Mouse (Mus musculus): Measurements from ENCODE around the gene Dnah2. TPM values are rescaled to one million over a fixed set of nuclear protein-coding genes. Genes with fewer than 3 reads are reported as not detected.
A peak's percentile ranks its signal among the peaks of the same experiment; 100 is the strongest.

Gene Dnah2
- polyA plus RNA-seq, 1 experiment from 2014 or later, result 1.9 TPM

DNA sequence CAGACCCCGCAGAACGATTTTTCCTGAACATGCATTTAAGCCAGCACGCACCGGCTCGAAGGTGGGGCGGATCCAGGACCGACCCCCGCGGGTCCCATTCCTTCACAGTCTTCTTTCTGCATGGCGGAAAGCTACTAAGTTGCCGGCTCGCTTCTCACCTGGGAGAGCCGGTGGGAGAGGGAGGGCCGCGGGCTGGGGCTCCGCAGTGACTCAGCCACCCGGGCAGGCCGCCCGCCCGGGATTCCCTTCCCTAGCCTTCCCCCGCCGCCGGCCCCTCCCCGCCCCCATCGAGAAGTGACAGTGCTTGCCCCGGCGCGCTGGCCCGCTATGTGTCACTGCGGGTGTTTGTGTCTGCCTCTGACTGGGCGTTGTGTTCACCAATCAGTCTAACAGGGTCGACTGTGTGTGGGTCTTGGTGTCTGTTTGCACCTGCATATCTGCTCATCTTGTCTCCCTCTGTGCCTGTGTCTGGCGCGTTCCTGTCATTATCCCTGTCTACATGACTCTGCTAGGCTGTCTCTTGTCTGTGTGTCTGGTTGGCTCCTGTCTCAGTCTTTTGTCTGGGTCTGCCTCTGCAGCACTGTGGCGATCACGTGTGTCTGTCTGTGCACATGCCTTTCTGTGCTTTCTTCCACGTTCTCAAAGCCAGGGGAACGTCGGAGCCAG, 137.2 kb downstream of the Dnah2 start:
- H3K4me3 ChIP-seq, result peak overlapping the region; percentile 93
- H3K36me3 ChIP-seq, result peaks cover 32% of the 10 kb centered on the region
- H3K27ac ChIP-seq (replicated peaks), result peak overlapping the region; percentile 99
- no peaks in the 10 kb centered on the region for H3K9me3 ChIP-seq (replicated peaks)
- DNase-seq (ENCODE audit: low spot score), result peak; percentile 68
- H3K4me1 ChIP-seq, result peaks cover 96% of the 10 kb centered on the region
- no peaks in the 10 kb centered on the region for H3K27me3 ChIP-seq (ENCODE audit: low read depth, poor library complexity, severe bottlenecking)
- under 1% methylated on average over 39 of the region's 39 CpGs for WGBS

DNA sequence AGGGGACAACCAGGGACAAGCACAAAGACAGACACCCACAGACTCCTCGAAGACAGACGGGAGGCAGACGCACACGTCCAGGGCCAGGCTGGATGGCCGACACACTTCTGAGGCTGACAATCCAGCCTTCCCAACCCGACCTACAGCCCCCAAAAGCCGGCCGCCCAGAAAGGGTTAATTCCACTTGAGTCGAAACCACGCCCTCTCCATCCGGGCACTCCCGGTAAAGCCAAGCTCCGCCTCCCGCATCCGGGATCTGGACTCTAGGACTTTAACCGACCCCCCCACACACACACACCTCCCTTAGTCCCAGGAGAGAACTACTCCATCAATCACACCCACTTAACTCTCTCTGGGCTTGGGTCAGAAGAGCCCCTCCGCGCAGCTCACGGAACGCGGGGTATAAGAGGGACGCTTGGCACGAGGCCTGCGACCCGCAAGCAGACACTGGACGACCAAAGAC, 137.8 kb downstream of the Dnah2 start:
- Histone ChIP-seq H3K27me3 (ENCODE audit: low read depth, poor library complexity, severe bottlenecking) (no peaks in the 10 kb centered on the region), H3K4me1 (peaks cover 90% of the 10 kb centered on the region), H3K4me3 (peak overlapping the region; percentile 93), H3K27ac (replicated peaks) (peak overlapping the region; percentile 99), H3K36me3 (peaks cover 38% of the 10 kb centered on the region), H3K9me3 (replicated peaks) (no peaks in the 10 kb centered on the region)
- DNase-seq (ENCODE audit: low spot score), result peak; percentile 97
- WGBS, result under 1% methylated on average over 26 of the region's 26 CpGs

DNA sequence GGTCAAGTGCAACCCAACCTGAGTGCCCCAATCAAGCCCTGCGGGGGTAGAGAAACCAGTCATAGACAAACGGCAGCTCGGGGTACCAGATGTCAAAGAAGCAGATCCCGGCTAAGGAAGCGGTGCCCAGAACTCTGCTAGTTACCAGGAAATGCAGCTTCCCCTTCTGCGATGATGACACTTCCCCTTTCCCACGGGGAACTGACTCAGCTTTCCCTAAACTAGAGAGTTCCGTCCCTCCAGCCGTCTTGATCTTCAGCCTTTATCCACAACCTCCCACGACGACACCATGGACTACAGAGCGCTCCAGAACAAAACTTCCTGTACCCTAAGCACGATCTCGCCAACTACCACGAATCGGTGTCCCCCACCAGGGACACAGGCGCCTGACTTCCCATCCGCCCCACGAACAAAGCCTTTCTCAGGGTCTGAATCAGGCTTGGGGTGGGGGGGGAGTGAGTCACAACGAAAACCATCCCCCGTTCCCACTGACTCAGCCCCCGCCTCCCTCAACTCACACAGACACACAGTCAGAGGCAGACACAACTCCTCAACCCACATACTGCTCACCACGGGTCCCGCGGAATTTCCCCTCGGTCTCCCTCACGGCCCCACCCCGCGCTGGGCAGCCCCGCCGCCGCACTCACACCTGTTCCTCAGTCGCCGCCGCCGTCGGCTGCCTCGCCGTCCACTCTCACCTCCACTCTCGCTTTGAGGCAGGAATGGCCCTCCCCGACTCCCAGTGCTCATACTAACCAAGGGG, 138.4 kb downstream of the Dnah2 start:
- Histone ChIP-seq H3K4me3 (peak overlapping the region; percentile 93), H3K27ac (replicated peaks) (peak overlapping the region; percentile 99), H3K9me3 (replicated peaks) (no peaks in the 10 kb centered on the region), H3K27me3 (ENCODE audit: low read depth, poor library complexity, severe bottlenecking) (no peaks in the 10 kb centered on the region), H3K4me1 (peaks cover 85% of the 10 kb centered on the region), H3K36me3 (peaks cover 44% of the 10 kb centered on the region)
- peak; percentile 41 for DNase-seq (ENCODE audit: low spot score)
- 1% methylated on average over 41 of the region's 41 CpGs for WGBS

GRCm38 (mm10) chr11:69410045-69410309, 138.9 kb downstream of the Dnah2 start:
- H3K4me1 ChIP-seq, result peaks cover 79% of the 10 kb centered on the region
- DNase-seq (ENCODE audit: low spot score), result no peak
- peak overlapping the region; percentile 93 for H3K4me3 ChIP-seq
- H3K9me3 ChIP-seq (replicated peaks), result no peaks in the 10 kb centered on the region
- peak overlapping the region; percentile 99 for H3K27ac ChIP-seq (replicated peaks)
- no peaks in the 10 kb centered on the region for H3K27me3 ChIP-seq (ENCODE audit: low read depth, poor library complexity, severe bottlenecking)
- WGBS, result under 1% methylated on average over 18 of the region's 18 CpGs
- peaks cover 49% of the 10 kb centered on the region for H3K36me3 ChIP-seq

GRCm38 (mm10) chr11:69409378-69410044, 139.4 kb downstream of the Dnah2 start:
- Histone ChIP-seq H3K27me3 (ENCODE audit: low read depth, poor library complexity, severe bottlenecking) (no peaks in the 10 kb centered on the region), H3K4me1 (peaks cover 75% of the 10 kb centered on the region), H3K36me3 (peaks cover 54% of the 10 kb centered on the region)

GRCm38 (mm10) chr11:69408541-69409377, 140.2 kb downstream of the Dnah2 start:
- H3K4me3 ChIP-seq, result peak overlapping the region; percentile 93
- H3K4me1 ChIP-seq, result peaks cover 67% of the 10 kb centered on the region
- no peaks in the 10 kb centered on the region for H3K9me3 ChIP-seq (replicated peaks)
- no peaks in the 10 kb centered on the region for H3K27me3 ChIP-seq (ENCODE audit: low read depth, poor library complexity, severe bottlenecking)
- DNase-seq (ENCODE audit: low spot score), result peak; percentile 84
- whole genome bisulfite sequencing, result under 1% methylated on average over 33 of the region's 33 CpGs
- peaks cover 61% of the 10 kb centered on the region for H3K36me3 ChIP-seq
- H3K27ac ChIP-seq (replicated peaks), result peak overlapping the region; percentile 99

More at GRCm38 (mm10) chr11:69409378-69410044, 139.4 kb downstream of the Dnah2 start:
- peak; percentile 90 for DNase-seq (ENCODE audit: low spot score)
- WGBS, result under 1% methylated on average over 41 of the region's 46 CpGs
- Histone ChIP-seq H3K9me3 (replicated peaks) (no peaks in the 10 kb centered on the region), H3K4me3 (peak overlapping the region; percentile 93), H3K27ac (replicated peaks) (peak overlapping the region; percentile 99)

DNA sequence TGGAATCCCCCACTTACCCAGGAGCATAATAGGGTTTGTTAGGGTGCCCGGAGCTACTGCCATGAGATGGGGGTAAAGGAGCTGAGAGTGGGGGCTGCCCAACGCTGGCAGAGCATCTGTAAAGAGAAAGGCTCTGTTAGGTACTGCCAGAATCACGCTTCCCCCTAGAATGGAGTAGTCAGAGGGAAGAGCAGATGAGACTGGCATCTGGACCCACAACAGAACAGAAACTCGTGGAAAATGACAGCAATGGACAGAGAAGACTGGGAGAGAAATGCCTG, 141.2 kb downstream of the Dnah2 start:
- H3K36me3 ChIP-seq, result peaks cover 61% of the 10 kb centered on the region
- no peaks in the 10 kb centered on the region for H3K27me3 ChIP-seq (ENCODE audit: low read depth, poor library complexity, severe bottlenecking)
- no peaks in the 10 kb centered on the region for H3K9me3 ChIP-seq (replicated peaks)
- H3K4me3 ChIP-seq, result peak overlapping the region; percentile 93
- WGBS, result 91% methylated on average over 4 of the region's 4 CpGs
- no peak for DNase-seq (ENCODE audit: low spot score)
- H3K4me1 ChIP-seq, result peaks cover 56% of the 10 kb centered on the region
- no peak overlapping the region for H3K27ac ChIP-seq (replicated peaks)

DNA sequence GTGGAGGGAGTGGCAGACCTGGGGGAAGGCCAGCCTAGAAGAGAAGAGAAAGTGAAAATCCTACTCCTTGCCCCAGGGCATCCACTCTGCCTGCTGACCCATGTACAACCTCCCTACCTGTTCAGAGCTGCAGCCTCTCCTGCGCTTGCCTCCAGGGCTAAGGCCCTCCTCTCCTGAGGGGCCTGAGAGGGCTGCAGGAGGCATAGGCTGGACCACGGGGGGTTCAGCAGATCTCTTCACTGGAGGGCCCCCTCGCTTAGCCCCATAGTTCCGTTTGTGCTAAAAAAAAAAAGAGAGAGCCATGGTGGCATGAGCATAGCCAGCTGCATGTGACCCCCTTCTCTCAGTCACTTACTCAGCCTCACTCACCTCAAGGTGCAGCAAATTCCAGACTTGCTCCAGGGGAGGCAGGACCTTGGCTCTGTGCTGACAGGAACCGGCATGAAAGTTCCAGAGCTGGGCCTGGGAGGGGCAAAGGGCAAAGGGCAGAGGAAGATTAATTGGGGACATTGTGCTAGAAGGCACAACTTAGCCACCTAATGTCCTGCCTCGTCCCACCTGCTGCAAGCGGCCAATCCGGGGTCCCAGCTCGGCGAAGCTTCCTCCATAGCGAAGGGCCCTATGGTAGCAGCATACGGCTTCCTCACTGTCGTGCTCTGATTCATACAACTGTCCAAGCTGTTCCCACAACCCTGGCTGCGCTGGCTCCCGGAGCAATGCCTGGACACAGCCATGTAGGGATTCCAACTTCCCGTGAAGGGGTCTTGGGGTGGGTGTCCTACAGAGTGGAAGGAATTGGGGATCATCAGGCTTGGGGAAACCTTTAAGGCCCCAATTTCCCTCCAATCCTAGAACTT, 141.8 kb downstream of the Dnah2 start:
- peaks cover 63% of the 10 kb centered on the region for H3K36me3 ChIP-seq
- WGBS, result 91% methylated on average over 16 of the region's 16 CpGs

GRCm38 (mm10) chr11:69406282-69406681, 142.6 kb downstream of the Dnah2 start:
- Histone ChIP-seq H3K4me1 (peaks cover 49% of the 10 kb centered on the region), H3K27ac (replicated peaks) (no peak overlapping the region; the same call in 1 of the 2 replicates), H3K36me3 (peaks cover 71% of the 10 kb centered on the region), H3K4me3 (peak overlapping the region; percentile 10), H3K9me3 (replicated peaks) (no peaks in the 10 kb centered on the region), H3K27me3 (ENCODE audit: low read depth, poor library complexity, severe bottlenecking) (peaks cover 4% of the 10 kb centered on the region)
- DNase-seq (ENCODE audit: low spot score), result no peak
- 87% methylated on average over 19 of the region's 19 CpGs for WGBS

More for the DNA sequence above, 141.8 kb downstream of the Dnah2 start:
- Histone ChIP-seq H3K27me3 (ENCODE audit: low read depth, poor library complexity, severe bottlenecking) (no peaks in the 10 kb centered on the region; the same call in 1 of the 2 replicates), H3K27ac (replicated peaks) (no peak overlapping the region), H3K4me1 (peaks cover 51% of the 10 kb centered on the region), H3K9me3 (replicated peaks) (no peaks in the 10 kb centered on the region), H3K4me3 (peak overlapping the region; percentile 93; the same call in 1 of the 2 replicates)
- no peak for DNase-seq (ENCODE audit: low spot score)

DNA sequence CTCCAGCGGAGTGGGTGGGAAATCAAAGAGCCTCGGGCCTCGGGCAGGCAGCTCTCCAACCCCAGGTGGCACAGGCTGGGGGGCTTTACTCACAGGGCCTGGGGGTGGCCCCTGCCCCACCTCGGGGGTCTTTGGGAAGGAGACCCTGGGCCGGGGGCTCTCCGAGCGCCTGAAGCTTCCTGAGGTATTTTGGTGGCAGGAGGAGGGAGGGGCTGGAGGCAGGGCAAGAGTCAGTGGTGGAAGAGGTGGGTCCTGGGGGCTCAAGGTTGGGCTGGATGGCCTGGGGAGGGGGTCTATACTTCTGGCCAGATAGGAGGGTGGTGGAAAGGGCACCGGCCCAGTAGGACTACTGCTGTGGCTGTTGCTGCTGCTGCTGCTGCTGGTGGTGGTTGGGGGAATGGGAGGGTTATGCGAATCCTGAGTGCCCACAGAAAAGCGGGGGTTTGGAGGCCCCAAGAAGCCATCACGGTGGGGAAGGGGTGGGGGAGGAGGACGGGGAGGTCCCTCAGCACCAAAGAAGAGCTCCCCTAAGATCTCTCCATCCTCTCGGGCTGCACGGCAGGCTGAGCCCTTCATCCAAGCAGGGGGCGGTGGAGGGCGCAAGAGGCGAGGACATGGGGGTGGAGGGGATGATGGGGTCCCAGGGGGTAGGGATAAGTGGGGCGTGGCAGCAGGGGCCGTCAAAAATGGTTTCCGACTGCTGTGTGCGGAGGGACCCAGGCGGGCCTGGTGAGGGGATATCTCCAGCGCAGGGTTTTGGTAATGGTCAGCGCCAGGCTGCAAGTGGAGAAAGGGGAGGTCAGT, 143.3 kb downstream of the Dnah2 start:
- DNase-seq (ENCODE audit: low spot score), result no peak
- peaks cover 48% of the 10 kb centered on the region for H3K4me1 ChIP-seq
- 93% methylated on average over 24 of the region's 24 CpGs for WGBS
- H3K4me3 ChIP-seq, result peak overlapping the region; percentile 10; the same call in 1 of the 2 replicates
- H3K9me3 ChIP-seq (replicated peaks), result no peaks in the 10 kb centered on the region
- peaks cover 78% of the 10 kb centered on the region for H3K36me3 ChIP-seq
- H3K27ac ChIP-seq (replicated peaks), result no peak overlapping the region; the same call in 1 of the 2 replicates
- peaks cover 10% of the 10 kb centered on the region for H3K27me3 ChIP-seq (ENCODE audit: low read depth, poor library complexity, severe bottlenecking)
